Mouse (Mus musculus) kidney, embryonic 16.5 days (tissue): ENCODE data around the gene Nrsn2. TPM values are rescaled to one million over a fixed set of nuclear protein-coding genes. Genes with fewer than 3 reads are reported as not detected.
A peak's percentile ranks its signal among the peaks of the same experiment; 100 is the strongest.

ENCODE experiments used
- ATAC-seq: fragments of 200-750 bp; cut with Nextera tagmentation; 2 replicates; pipeline ENCODE4 v1.8.0; 2017; ENCODE audit warnings: moderate TSS enrichment; ENCODE audit not compliant: low FRiP score, low TSS enrichment
- H3K27ac ChIP-seq: fragments of 300-500 bp; sonication (generic); 2 replicates; pipeline ENCODE4 v1.5.1; 2014; ENCODE audit warnings: low read length
- H3K27me3 ChIP-seq: fragments of 300-500 bp; sonication (generic); 2 replicates; pipeline ENCODE4 v1.6.1; 2014; ENCODE audit warnings: low read length, control low read depth, mixed read lengths; ENCODE audit not compliant: insufficient read depth
- H3K36me3 ChIP-seq: fragments of 300-500 bp; sonication (generic); 2 replicates; pipeline ENCODE4 v1.6.1; 2014; ENCODE audit warnings: low read length, control low read depth, mixed read lengths; ENCODE audit not compliant: insufficient read depth
- H3K4me1 ChIP-seq: fragments of 300-500 bp; sonication (generic); 2 replicates; pipeline ENCODE4 v1.6.1; 2014; ENCODE audit warnings: low read length, control low read depth, mixed read lengths; ENCODE audit not compliant: insufficient read depth
- H3K4me2 ChIP-seq: fragments of 300-500 bp; sonication (generic); replicated peaks from 2 replicates; pipeline ENCODE4 v1.6.1; 2014; ENCODE audit warnings: low read depth, low read length
- H3K4me3 ChIP-seq: fragments of 300-500 bp; sonication (generic); 2 replicates; pipeline ENCODE4 v1.5.1; 2014; ENCODE audit warnings: mild to moderate bottlenecking, low read length
- H3K9ac ChIP-seq: fragments of 300-500 bp; sonication (generic); replicated peaks from 2 replicates; pipeline ENCODE4 v1.6.1; 2014; ENCODE audit warnings: low read length
- H3K9me3 ChIP-seq: fragments of 300-500 bp; sonication (generic); 2 replicates; pipeline ENCODE4 v1.6.1; 2016; ENCODE audit warnings: low read length, control low read depth
- WGBS: fragments of 180-500 bp; shearing (Covaris S2); extraction: QIAGEN DNeasy Blood & Tissue Kit; methylation state at CpG from one replicate; pipeline ENCODE4 v1.1.7; 2014; 5-methylcytosine and 5-hydroxymethylcytosine counted together
- polyA plus RNA-seq: library from polyadenylated mRNA; unstranded; fragments of >200 nt; fragmentation: Nextera tagmentation; extraction: Ambion mirVana; gene quantifications from 2 replicates; pipeline ENCODE4 v1.2.1, GENCODE M21; 2015

Gene Nrsn2
- polyA plus RNA-seq = 0.91 and 1.6 TPM in 2 replicates

- H3K27ac ChIP-seq = no peak within 1 kb of the TSS
- no peaks in the 10 kb centered on the region for H3K9me3 ChIP-seq
- no peak within 1 kb of the TSS for H3K9ac ChIP-seq
- H3K36me3 ChIP-seq = no peaks in the 10 kb centered on the region
- peak within 1 kb of the TSS; percentile 39 for H3K4me2 ChIP-seq
- 3% methylated on average over 16 of the region's 16 CpGs for WGBS
- ATAC-seq = peak; percentile 72
- peak within 1 kb of the TSS; percentile 13; the same call in 1 of the 2 replicates for H3K4me3 ChIP-seq
- peaks cover 22% of the 10 kb centered on the region for H3K27me3 ChIP-seq
- H3K4me1 ChIP-seq = peaks cover 10% of the 10 kb centered on the region
Measured at GRCm38 (mm10) chr2:152376345-152376741, at the start of gene Nrsn2. TSS of gene Nrsn2 (minus strand) at chr2:152376638.

- Histone ChIP-seq H3K27ac (peak overlapping the region; percentile 99), H3K27me3 (no peaks in the 10 kb centered on the region), H3K4me1 (peaks cover 17% of the 10 kb centered on the region), H3K36me3 (0 out of 2 replicates have a peak, but pooled peaks cover 5% of the 10 kb centered on the region), H3K9me3 (peaks cover 9% of the 10 kb centered on the region), H3K9ac (no peak overlapping the region; the same call in 1 of the 2 replicates), H3K4me3 (peak overlapping the region; percentile 95; the same call in 1 of the 2 replicates), H3K4me2 (peak overlapping the region; percentile 91)
- WGBS = 95% methylated on average over 3 of the region's 3 CpGs
- no peak for ATAC-seq
Measured at GRCm38 (mm10) chr2:152415786-152416185, 39.3 kb upstream of the Nrsn2 start.

- no peaks in the 10 kb centered on the region for H3K27me3 ChIP-seq
- H3K4me1 ChIP-seq = peaks cover 22% of the 10 kb centered on the region
- WGBS = 18% methylated on average over 4 of the region's 4 CpGs
- peaks cover 9% of the 10 kb centered on the region for H3K9me3 ChIP-seq
- H3K36me3 ChIP-seq = 0 out of 2 replicates have a peak, but pooled peaks cover 5% of the 10 kb centered on the region
- H3K4me2 ChIP-seq = peak within 1 kb of the TSS; percentile 91
- H3K4me3 ChIP-seq = peak within 1 kb of the TSS; percentile 95
- peak within 1 kb of the TSS; percentile 99 for H3K27ac ChIP-seq
- H3K9ac ChIP-seq = peak within 1 kb of the TSS; percentile 99
- ATAC-seq = no peak
Measured at GRCm38 (mm10) chr2:152415287-152415686, 38.8 kb upstream of the Nrsn2 start, which contains the start of gene 6820408C15Rik. TSS of gene 6820408C15Rik (plus strand) at chr2:152415587.

GRCm38 (mm10) chr2:152414591-152415165 lies 38.2 kb upstream of the Nrsn2 start, which contains the start of gene Zcchc3:
TSS of gene Zcchc3 (minus strand) at chr2:152415027.
- H3K4me1 ChIP-seq = peaks cover 28% of the 10 kb centered on the region
- H3K27me3 ChIP-seq = no peaks in the 10 kb centered on the region
- WGBS = under 1% methylated on average over 65 of the region's 65 CpGs
- H3K27ac ChIP-seq = peak within 1 kb of the TSS; percentile 99
- peak; percentile 81 for ATAC-seq
- 0 out of 2 replicates have a peak, but pooled peaks cover 5% of the 10 kb centered on the region for H3K36me3 ChIP-seq
- H3K4me2 ChIP-seq = peak within 1 kb of the TSS; percentile 91
- peak within 1 kb of the TSS; percentile 95 for H3K4me3 ChIP-seq
- peak within 1 kb of the TSS; percentile 99 for H3K9ac ChIP-seq
- H3K9me3 ChIP-seq = peaks cover 9% of the 10 kb centered on the region

GRCm38 (mm10) chr2:152413765-152414584 lies 37.5 kb upstream of the Nrsn2 start:
- Histone ChIP-seq H3K9me3 (peaks cover 9% of the 10 kb centered on the region), H3K27me3 (no peaks in the 10 kb centered on the region), H3K4me2 (peak overlapping the region; percentile 91), H3K27ac (peak overlapping the region; percentile 99), H3K36me3 (0 out of 2 replicates have a peak, but pooled peaks cover 5% of the 10 kb centered on the region), H3K9ac (peak overlapping the region; percentile 99), H3K4me3 (peak overlapping the region; percentile 95), H3K4me1 (peaks cover 34% of the 10 kb centered on the region)
- WGBS = under 1% methylated on average over 85 of the region's 86 CpGs
- peak; percentile 2; the same call in 1 of the 2 replicates for ATAC-seq

- Histone ChIP-seq H3K4me1 (peaks cover 34% of the 10 kb centered on the region), H3K27me3 (no peaks in the 10 kb centered on the region), H3K4me2 (peak overlapping the region; percentile 91), H3K9ac (peak overlapping the region; percentile 99), H3K36me3 (0 out of 2 replicates have a peak, but pooled peaks cover 5% of the 10 kb centered on the region), H3K27ac (peak overlapping the region; percentile 99), H3K4me3 (peak overlapping the region; percentile 95), H3K9me3 (peaks cover 9% of the 10 kb centered on the region)
- no peak for ATAC-seq
- WGBS = 2% methylated on average over 21 of the region's 21 CpGs
Measured at GRCm38 (mm10) chr2:152413158-152413764, 36.8 kb upstream of the Nrsn2 start.

- Histone ChIP-seq H3K36me3 (0 out of 2 replicates have a peak, but pooled peaks cover 5% of the 10 kb centered on the region), H3K27ac (peak overlapping the region; percentile 99), H3K9ac (peak overlapping the region; percentile 99), H3K27me3 (no peaks in the 10 kb centered on the region), H3K4me2 (peak overlapping the region; percentile 91), H3K4me1 (peaks cover 34% of the 10 kb centered on the region), H3K9me3 (peaks cover 9% of the 10 kb centered on the region), H3K4me3 (peak overlapping the region; percentile 95)
- no peak for ATAC-seq
- WGBS = 4% methylated on average over 15 of the region's 15 CpGs
Measured at GRCm38 (mm10) chr2:152412526-152413157, 36.2 kb upstream of the Nrsn2 start.

- no peaks in the 10 kb centered on the region for H3K27me3 ChIP-seq
- H3K4me1 ChIP-seq = peaks cover 37% of the 10 kb centered on the region
- H3K4me2 ChIP-seq = peak overlapping the region; percentile 91
- H3K9me3 ChIP-seq = peaks cover 8% of the 10 kb centered on the region
- no peak for ATAC-seq
- peak overlapping the region; percentile 99 for H3K9ac ChIP-seq
- H3K4me3 ChIP-seq = peak overlapping the region; percentile 95
- 0 out of 2 replicates have a peak, but pooled peaks cover 5% of the 10 kb centered on the region for H3K36me3 ChIP-seq
- WGBS = 5% methylated on average over 7 of the region's 7 CpGs
- H3K27ac ChIP-seq = peak overlapping the region; percentile 99
Measured at GRCm38 (mm10) chr2:152411471-152411870, 35.0 kb upstream of the Nrsn2 start.

- H3K36me3 ChIP-seq = no peaks in the 10 kb centered on the region
- peak overlapping the region; percentile 95 for H3K4me3 ChIP-seq
- no peaks in the 10 kb centered on the region for H3K27me3 ChIP-seq
- peak overlapping the region; percentile 99 for H3K27ac ChIP-seq
- H3K4me1 ChIP-seq = peaks cover 39% of the 10 kb centered on the region
- peak overlapping the region; percentile 91 for H3K4me2 ChIP-seq
- under 1% methylated on average over 15 of the region's 15 CpGs for WGBS
- peaks cover 3% of the 10 kb centered on the region for H3K9me3 ChIP-seq
- peak overlapping the region; percentile 99 for H3K9ac ChIP-seq
- ATAC-seq = peak; percentile 84
Measured at GRCm38 (mm10) chr2:152410971-152411371, 34.5 kb upstream of the Nrsn2 start.
